Mouse (Mus musculus) cortical plate, adult 2 months (tissue): ENCODE results near the gene Vav2.

Experiments
- CTCF ChIP-seq: fragments of 200-500 bp; IDR thresholded peaks from 2 replicates; pipeline ENCODE4 v1.5.1; 2011; ENCODE audit warnings: mild to moderate bottlenecking, control low read depth, low read length; ENCODE audit not compliant: insufficient read depth; ENCODE audit errors: extremely low read depth
- POLR2A ChIP-seq: fragments of 200-500 bp; IDR thresholded peaks from 2 replicates; pipeline ENCODE4 v1.6.1; 2011; ENCODE audit warnings: mild to moderate bottlenecking, low read length, control low read depth; ENCODE audit not compliant: insufficient read depth; ENCODE audit errors: extremely low read depth

DNA sequence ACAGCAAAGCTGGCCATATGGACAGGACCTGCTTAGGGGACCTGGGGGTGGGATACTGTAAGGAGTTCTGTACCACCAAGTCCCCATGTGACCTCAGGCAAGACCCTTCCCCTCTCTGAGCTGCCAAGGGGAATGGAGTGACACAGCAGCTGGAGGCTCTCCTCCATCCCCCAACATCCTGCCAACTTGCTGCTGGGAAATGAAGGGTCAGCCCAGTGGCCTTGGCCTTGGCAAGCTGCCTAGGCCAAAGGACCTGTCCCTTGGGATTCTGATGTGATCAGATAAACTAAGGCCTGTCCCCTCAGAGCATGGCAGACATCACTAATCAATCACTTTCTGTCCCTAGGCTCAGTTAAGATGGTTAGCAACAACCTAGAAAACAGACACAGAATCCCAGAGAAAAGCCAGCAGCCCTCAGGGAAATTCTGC lies 98.2 kb downstream of the Vav2 start:
- no peak for TF ChIP-seq POLR2A
- no peak for TF ChIP-seq CTCF
